In genomic region chr6:125573189-125573928, GRCm38 (mm10) we compare ENCODE assay signal across 8 mouse cellular contexts. TPM values are rescaled to one million over a fixed set of nuclear protein-coding genes. Genes with fewer than 3 reads are reported as not detected.
DNase-seq lines count a peak whose midpoint lies in the region; ATAC-seq and TF ChIP-seq lines count a peak whose summit lies in the region.

No protein-coding gene starts in this region.

- peak; percentile 40 to 71 for DNase-seq in adrenal gland, postnatal 4 days (ENCODE audit: low spot score in 2 of 2)
- DNase-seq in forebrain, embryonic 14.5 days (ENCODE audit: low spot score), result peak; percentile 85
- peak; percentile 91 for DNase-seq in heart, postnatal 0 days (ENCODE audit: low spot score)
- peak; percentile 79 to 89 for DNase-seq in kidney, postnatal 25 days
- DNase-seq in liver, postnatal 0 days, result peak; percentile 89

- TF ChIP-seq POLR2A in testis, adult 2 months (IDR thresholded peaks at IDR 0.05; ENCODE audit: control insufficient read depth, low read depth, low read length), result no peak

- H3K27ac ChIP-seq in forebrain, embryonic 14.5 days (ENCODE audit: low read depth, low read length), result no peak overlapping the region
- peak overlapping the region; percentile 69 for H3K27ac ChIP-seq in heart, postnatal 0 days (ENCODE audit: low read depth)
- H3K27ac ChIP-seq in liver, postnatal 0 days (ENCODE audit: low read depth), result peak overlapping the region; percentile 97
- H3K27ac ChIP-seq in neural tube, embryonic 12.5 days, result no peak overlapping the region
- peak overlapping the region; percentile 23 for H3K27ac ChIP-seq in testis, adult 2 months (ENCODE audit: control insufficient read depth, insufficient read depth, low read depth, low read length)

- H3K27me3 ChIP-seq in forebrain, embryonic 14.5 days (replicated peaks; ENCODE audit: control insufficient read depth, insufficient read depth, low read length), result no peaks in the 10 kb centered on the region
- no peaks in the 10 kb centered on the region for H3K27me3 ChIP-seq in heart, postnatal 0 days (ENCODE audit: control insufficient read depth, insufficient read depth, low read length)
- no peaks in the 10 kb centered on the region for H3K27me3 ChIP-seq in liver, postnatal 0 days (ENCODE audit: insufficient read depth, low read length)
- no peaks in the 10 kb centered on the region for H3K27me3 ChIP-seq in neural tube, embryonic 12.5 days (replicated peaks)
- no peaks in the 10 kb centered on the region for H3K27me3 ChIP-seq in testis, adult 2 months (ENCODE audit: control insufficient read depth, insufficient read depth, low read length)

- 6% methylated on average over 14 of the region's 14 CpGs for WGBS in forebrain, embryonic 14.5 days
- 5% methylated on average over 14 of the region's 14 CpGs for WGBS in heart, postnatal 0 days
- WGBS in liver, postnatal 0 days (ENCODE audit: insufficient replicate concordance), result 5% methylated on average over 14 of the region's 14 CpGs
- WGBS in neural tube, embryonic 12.5 days, result 3% methylated on average over 14 of the region's 14 CpGs

- H3K9ac ChIP-seq in forebrain, embryonic 14.5 days (ENCODE audit: low read length), result no peak overlapping the region
- peak overlapping the region; percentile 13; the same call in 1 of the 2 replicates for H3K9ac ChIP-seq in heart, postnatal 0 days (replicated peaks; ENCODE audit: low read depth, low read length)
- H3K9ac ChIP-seq in liver, postnatal 0 days (replicated peaks), result peak overlapping the region; percentile 72
- H3K9ac ChIP-seq in neural tube, embryonic 12.5 days, result no peak overlapping the region

- no peaks in the 10 kb centered on the region for H3K9me3 ChIP-seq in forebrain, embryonic 14.5 days (replicated peaks; ENCODE audit: control insufficient read depth, low read length)
- H3K9me3 ChIP-seq in heart, postnatal 0 days (replicated peaks; ENCODE audit: control insufficient read depth, low read length), result no peaks in the 10 kb centered on the region
- no peaks in the 10 kb centered on the region for H3K9me3 ChIP-seq in liver, postnatal 0 days (ENCODE audit: low read length)
- H3K9me3 ChIP-seq in neural tube, embryonic 12.5 days, result no peaks in the 10 kb centered on the region

- no peak for TF ChIP-seq CTCF in heart, postnatal 0 days (IDR thresholded peaks at IDR 0.05; ENCODE audit: low read depth)
- TF ChIP-seq CTCF in liver, postnatal 0 days (IDR thresholded peaks at IDR 0.05; ENCODE audit: low read depth), result no peak
- no peak for TF ChIP-seq CTCF in testis, adult 2 months (IDR thresholded peaks at IDR 0.05; ENCODE audit: control insufficient read depth, insufficient read depth, insufficient replicate concordance, low read depth, low read length)

- H3K36me3 ChIP-seq in forebrain, embryonic 14.5 days (ENCODE audit: control insufficient read depth, insufficient read depth, low read length), result no peaks in the 10 kb centered on the region
- H3K36me3 ChIP-seq in heart, postnatal 0 days (replicated peaks; ENCODE audit: control insufficient read depth, insufficient read depth, low read length), result no peaks in the 10 kb centered on the region
- H3K36me3 ChIP-seq in liver, postnatal 0 days (replicated peaks; ENCODE audit: insufficient read depth, low read length), result no peaks in the 10 kb centered on the region
- H3K36me3 ChIP-seq in neural tube, embryonic 12.5 days, result no peaks in the 10 kb centered on the region
- no peaks in the 10 kb centered on the region for H3K36me3 ChIP-seq in testis, adult 2 months (ENCODE audit: control insufficient read depth, insufficient read depth, low read length)

- no peak overlapping the region for H3K4me3 ChIP-seq in forebrain, embryonic 14.5 days (ENCODE audit: low read depth, low read length)
- peak overlapping the region; percentile 36 for H3K4me3 ChIP-seq in heart, postnatal 0 days (ENCODE audit: low read depth, low read length)
- H3K4me3 ChIP-seq in liver, postnatal 0 days (ENCODE audit: low read depth, low read length), result peak overlapping the region; percentile 47
- H3K4me3 ChIP-seq in neural tube, embryonic 12.5 days, result peak overlapping the region; percentile 21
- peak overlapping the region; percentile 51 for H3K4me3 ChIP-seq in testis, adult 2 months (ENCODE audit: control insufficient read depth, low read depth, low read length)

- ATAC-seq in CD4-positive, CD25-positive, alpha-beta regulatory T cell, adult 4 months, result peak; percentile 100
- ATAC-seq in forebrain, embryonic 14.5 days, result peak; percentile 92
- peak; percentile 91 for ATAC-seq in heart, postnatal 0 days (ENCODE audit: insufficient read depth, low read depth)
- ATAC-seq in liver, postnatal 0 days, result peak; percentile 89
- ATAC-seq in neural tube, embryonic 12.5 days (ENCODE audit: low FRiP score, low read depth), result peak; percentile 95

- no peak for TF ChIP-seq EP300 in heart, postnatal 0 days (IDR thresholded peaks at IDR 0.05; ENCODE audit: low read depth)
- no peak; the same call in 1 of the 2 replicates for TF ChIP-seq EP300 in liver, postnatal 0 days (IDR thresholded peaks at IDR 0.05; ENCODE audit: low read depth)

- peaks cover 4% of the 10 kb centered on the region for H3K4me1 ChIP-seq in forebrain, embryonic 14.5 days (ENCODE audit: control insufficient read depth, insufficient read depth, low read length)
- H3K4me1 ChIP-seq in heart, postnatal 0 days (ENCODE audit: control insufficient read depth, insufficient read depth), result peaks cover 13% of the 10 kb centered on the region; the same call in 1 of the 2 replicates
- H3K4me1 ChIP-seq in liver, postnatal 0 days (ENCODE audit: insufficient read depth), result peaks cover 46% of the 10 kb centered on the region
- H3K4me1 ChIP-seq in neural tube, embryonic 12.5 days, result peaks cover 14% of the 10 kb centered on the region; the same call in 1 of the 2 replicates
- H3K4me1 ChIP-seq in testis, adult 2 months (ENCODE audit: control insufficient read depth, insufficient read depth, low read length), result peaks cover 10% of the 10 kb centered on the region

- H3K4me2 ChIP-seq in forebrain, embryonic 14.5 days (ENCODE audit: low read length), result peak overlapping the region; percentile 45
- peak overlapping the region; percentile 55 for H3K4me2 ChIP-seq in heart, postnatal 0 days (ENCODE audit: low read depth, low read length)
- H3K4me2 ChIP-seq in liver, postnatal 0 days (ENCODE audit: low read depth, low read length), result peak overlapping the region; percentile 75
- peak overlapping the region; percentile 54 for H3K4me2 ChIP-seq in neural tube, embryonic 12.5 days (replicated peaks)

RNA-seq across cellular contexts. Expression of gene Vwf, which starts 26.8 kb away (rescaled TPM):
- polyA plus RNA-seq in CD4-positive, CD25-positive, alpha-beta regulatory T cell, adult 4 months (2017; shearing (Covaris generic)), result not detected
- total RNA-seq in adrenal gland, postnatal 4 days (2021), result 10 to 100 TPM; 19.8 to 20.4 TPM
- 8.7 and 8.8 TPM in 2 replicates for polyA plus RNA-seq in forebrain, embryonic 14.5 days (2014; fragmentation: Nextera tagmentation; extraction: Ambion mirVana)
- 70.5 and 99.9 TPM in 2 replicates for total RNA-seq in heart, postnatal 0 days (2014; rRNA removed; ENCODE audit: low replicate concordance)
- polyA plus RNA-seq in heart, postnatal 0 days (2015; fragmentation: Nextera tagmentation; extraction: Ambion mirVana), result 21.9 and 25.3 TPM in 2 replicates
- polyA plus RNA-seq in liver, postnatal 0 days (2015; fragmentation: Nextera tagmentation; extraction: Ambion mirVana), result 13.4 and 14.8 TPM in 2 replicates
- polyA plus RNA-seq in neural tube, embryonic 12.5 days (2016; fragmentation: Nextera tagmentation; extraction: Ambion mirVana), result 10.1 and 12.3 TPM in 2 replicates
- 15.4 and 16.5 TPM in 2 replicates for polyA plus RNA-seq in testis, adult 2 months (2012; rRNA removed)

Comparison
In these comparisons a context has a peak if more than half of its experiments do, and no peak if none do; other contexts are left out.
1. H3K27ac ChIP-seq: peak in heart, postnatal 0 days (single experiment), liver, postnatal 0 days (single experiment) and testis, adult 2 months (single experiment); none in forebrain, embryonic 14.5 days (single experiment) and neural tube, embryonic 12.5 days (single experiment).
2. H3K9ac ChIP-seq: peak in heart, postnatal 0 days (single experiment) and liver, postnatal 0 days (single experiment); none in forebrain, embryonic 14.5 days (single experiment) and neural tube, embryonic 12.5 days (single experiment).
3. Peak in every context shown above with its lines, with median percentiles within 50 percentile points of each other: ATAC-seq, DNase-seq and H3K4me2 ChIP-seq.